Mouse (Mus musculus) megakaryocyte, embryonic 14.5 days (primary cell): Measurements from ENCODE around the gene Ank3.

Source experiments
- FLI1 ChIP-seq: IDR thresholded peaks from 2 replicates; pipeline ENCODE4 v1.6.1; 2012; ENCODE audit warnings: low read length, inconsistent platforms, mixed read lengths
- GATA1 ChIP-seq: IDR thresholded peaks from 3 replicates; pipeline ENCODE4 v1.6.1; 2012; ENCODE audit warnings: mixed read lengths, low read length, inconsistent platforms, borderline replicate concordance

DNA sequence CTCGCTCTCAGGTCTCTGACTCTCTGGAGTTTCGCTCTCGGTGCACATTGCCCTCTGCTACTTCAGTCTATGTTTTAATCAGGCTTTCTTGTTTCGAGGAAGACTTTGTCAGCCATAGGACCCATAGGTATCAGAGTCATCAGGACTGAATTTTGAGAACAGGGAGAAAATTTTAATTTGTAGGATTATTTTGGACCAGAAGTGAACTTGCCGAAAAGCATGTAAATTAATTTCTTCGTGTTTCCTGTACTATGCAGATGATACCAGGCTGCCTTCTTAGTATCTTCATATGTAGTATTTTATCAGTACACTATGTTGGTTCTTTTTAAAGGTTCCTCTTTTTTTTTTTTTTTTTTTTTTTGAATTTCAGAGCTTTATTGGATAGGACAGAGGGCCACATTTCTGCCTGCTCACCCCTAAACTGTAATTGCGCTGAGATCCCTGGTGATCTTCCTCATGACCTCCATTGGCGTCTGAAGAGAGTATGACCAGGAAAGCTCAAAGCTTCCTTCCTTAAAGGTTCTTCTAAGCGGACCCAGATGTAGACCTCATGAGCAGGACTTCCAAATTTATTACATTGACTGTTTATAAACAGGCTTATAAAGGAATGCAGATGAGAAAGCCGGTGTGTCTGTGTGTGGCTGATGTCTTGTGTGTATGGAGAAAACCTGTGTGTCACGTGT, 551.8 kb downstream of the Ank3 start:
- TF ChIP-seq FLI1, result no peak
- TF ChIP-seq GATA1, result no peak
